Mouse (Mus musculus): ENCODE measurements at regions not wholly inside any gene's neighbourhood (a gene's known extent, or its start where the extent isn't known, plus 50 kb on each side); places are given as distances from the start of the nearest gene placed in this dataset.

DNA sequence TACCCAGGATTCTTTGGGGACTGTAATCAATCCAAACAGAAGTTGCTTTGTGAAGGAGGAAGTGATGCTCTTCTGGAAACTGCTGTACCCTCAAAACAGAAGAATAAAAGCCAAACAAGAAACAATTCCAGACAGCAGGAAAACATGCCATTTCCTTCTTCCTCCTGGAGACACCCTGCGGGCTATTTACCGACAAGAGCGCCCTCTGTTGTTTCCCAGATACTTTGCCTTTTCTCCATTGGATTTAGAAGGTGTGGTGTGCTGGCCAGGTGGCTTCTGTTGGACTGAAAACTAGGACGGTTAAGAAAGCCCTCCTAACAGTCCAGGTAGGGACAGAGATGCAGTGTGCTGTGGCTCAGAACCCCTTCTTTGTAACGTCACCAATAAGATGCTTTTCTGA, 119.9 kb upstream of the Msx2 start:
- no peak for DNase-seq (ENCODE audit: low read depth, low spot score)

GRCm38 (mm10) chr13:53586771-53587170, 113.9 kb upstream of the Msx2 start:
- DNase-seq (ENCODE audit: low read depth, low spot score) = no peak

GRCm38 (mm10) chr13:53584504-53585130, 111.7 kb upstream of the Msx2 start:
- DNase-seq (ENCODE audit: low read depth, low spot score) = peak; percentile 35

DNA sequence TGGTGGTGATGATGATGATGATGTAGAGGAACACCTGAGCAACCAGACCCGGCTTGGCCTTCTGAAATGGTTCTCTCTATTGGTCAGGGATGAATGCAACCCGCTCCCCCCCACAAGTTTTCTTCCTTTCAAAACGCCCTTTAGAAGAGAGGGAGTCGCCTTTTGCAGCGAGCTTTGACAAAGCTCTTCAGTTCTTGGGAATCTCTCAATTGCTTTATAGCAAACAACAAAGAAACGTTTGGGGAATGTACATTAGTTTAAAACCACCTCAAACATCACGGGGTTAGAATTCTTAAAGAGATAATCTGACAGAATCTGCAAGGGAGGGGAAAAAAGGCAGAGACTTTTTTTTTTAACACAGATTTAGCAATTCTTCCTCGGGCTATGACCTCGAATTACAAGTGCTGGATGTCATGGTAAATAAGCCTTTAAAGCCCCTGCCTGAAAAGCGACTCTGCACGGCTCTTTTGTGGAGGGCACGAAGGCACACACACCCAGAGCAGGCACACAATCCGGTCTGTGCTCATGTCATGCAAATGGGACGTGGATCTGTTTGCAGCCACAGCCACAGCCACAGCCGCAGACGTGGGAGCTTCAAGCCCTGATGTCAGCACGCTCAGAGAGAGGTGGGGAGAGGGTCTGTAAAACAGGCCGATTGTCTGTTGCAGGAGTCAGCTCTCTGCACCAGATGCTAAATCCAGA, 81.2 kb upstream of the Msx2 start:
- no peak for DNase-seq (ENCODE audit: low read depth, low spot score)

GRCm38 (mm10) chr13:53553192-53553875, 80.5 kb upstream of the Msx2 start:
- no peak for DNase-seq (ENCODE audit: low read depth, low spot score)

GRCm38 (mm10) chr13:53548396-53548795, 75.5 kb upstream of the Msx2 start:
- DNase-seq (ENCODE audit: low read depth, low spot score) = no peak

DNA sequence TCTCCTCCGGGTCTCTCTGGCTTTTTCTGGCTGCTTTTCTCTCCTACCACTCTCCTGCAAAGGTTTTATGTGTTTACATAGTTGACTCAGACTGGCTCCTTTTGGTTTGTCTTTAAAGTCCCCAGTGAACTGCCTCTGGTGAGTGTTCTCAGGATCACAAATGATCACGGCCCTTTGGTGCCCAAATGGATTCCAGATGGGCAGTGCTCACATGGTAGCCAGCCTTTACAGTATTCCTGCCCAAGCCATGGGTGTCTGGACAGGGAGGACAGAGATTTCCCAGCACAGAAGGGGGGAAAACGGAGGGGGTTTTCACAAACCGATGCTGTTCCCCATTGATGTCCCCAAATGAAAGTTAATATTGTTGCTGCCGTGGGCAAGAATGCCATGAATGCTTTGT, 70.4 kb upstream of the Msx2 start:
- no peak for DNase-seq (ENCODE audit: low read depth, low spot score)

- peak; percentile 42 for DNase-seq (ENCODE audit: low read depth, low spot score)
Measured at GRCm38 (mm10) chr13:53539797-53540196, 66.9 kb upstream of the Msx2 start.

GRCm38 (mm10) chr13:53537937-53538336, 65.1 kb upstream of the Msx2 start:
- no peak for DNase-seq (ENCODE audit: low read depth, low spot score)

DNA sequence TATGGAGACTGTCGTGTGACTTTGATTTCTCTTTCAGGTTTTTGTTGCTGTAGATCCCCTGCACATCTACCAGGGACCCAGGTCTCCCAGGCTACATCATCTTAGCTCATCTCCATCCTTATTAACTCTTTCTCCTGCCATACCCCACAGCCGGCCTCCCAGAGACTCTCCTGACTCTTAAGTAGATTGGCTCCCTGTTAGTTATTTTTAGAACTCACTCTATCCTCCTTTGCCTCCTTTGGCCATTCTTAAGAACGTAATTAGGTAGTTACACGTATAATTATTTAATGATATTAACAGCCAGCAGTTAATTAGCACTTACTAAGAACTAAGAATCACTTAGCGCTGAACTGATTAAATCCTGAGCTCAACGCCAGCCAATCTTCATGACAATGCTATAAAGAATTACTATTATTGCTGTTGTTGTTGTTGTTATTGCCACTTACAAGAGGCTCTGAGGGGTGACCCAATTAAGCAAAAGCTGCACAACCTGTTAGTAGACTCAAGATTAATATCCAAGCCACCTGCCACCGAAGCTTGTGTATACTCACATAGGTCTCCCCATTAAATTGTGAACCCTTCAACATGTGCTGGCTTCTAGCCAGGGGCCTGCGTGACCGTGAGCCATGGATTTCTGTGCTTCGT, 63.0 kb upstream of the Msx2 start:
- no peak for DNase-seq (ENCODE audit: low read depth, low spot score)

GRCm38 (mm10) chr13:53533738-53534137, 60.9 kb upstream of the Msx2 start:
- no peak for DNase-seq (ENCODE audit: low read depth, low spot score)

GRCm38 (mm10) chr13:53526880-53527279, 54.0 kb upstream of the Msx2 start:
- no peak for DNase-seq (ENCODE audit: low read depth, low spot score)

DNA sequence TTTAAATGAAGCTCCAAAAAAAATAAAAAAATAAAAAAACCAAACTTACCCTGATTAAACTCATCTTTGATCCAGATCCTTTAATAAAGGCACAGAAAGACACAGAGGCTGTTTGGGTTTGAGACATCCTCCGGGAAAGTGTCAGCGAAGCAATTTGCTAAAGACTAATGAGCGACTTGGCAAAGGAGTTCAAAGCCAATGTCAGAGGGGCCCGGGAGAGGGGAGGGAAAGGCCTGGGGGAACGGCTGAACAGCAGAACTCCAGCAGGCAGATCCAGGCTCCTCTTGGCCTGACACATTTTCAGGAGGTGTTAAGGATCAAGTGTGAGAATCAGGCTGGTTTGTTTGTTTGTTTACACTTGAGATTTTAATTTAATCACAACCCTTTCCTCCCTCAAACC, 49.9 kb upstream of the Msx2 start:
- no peak for DNase-seq (ENCODE audit: low read depth, low spot score)

Measured in telencephalon, adult 2 months (tissue).